Mouse (Mus musculus) kidney, embryonic 15.5 days (tissue): ENCODE data around the gene Tmem184a. TPM values are rescaled to one million over a fixed set of nuclear protein-coding genes. Genes with fewer than 3 reads are reported as not detected.

Source experiments
- ATAC-seq: fragments of 200-750 bp; cut with Nextera tagmentation; replicated peaks from 2 replicates; pipeline ENCODE4 v1.8.0; 2017; ENCODE audit warnings: moderate TSS enrichment; ENCODE audit not compliant: low FRiP score
- H3K27ac ChIP-seq: fragments of 300-500 bp; sonication (generic); 2 replicates; pipeline ENCODE4 v1.5.1; 2015; ENCODE audit warnings: mild to moderate bottlenecking, inconsistent platforms
- H3K27me3 ChIP-seq: fragments of 300-500 bp; sonication (generic); 2 replicates; pipeline ENCODE4 v1.6.1; 2015; ENCODE audit warnings: inconsistent platforms
- H3K36me3 ChIP-seq: fragments of 300-500 bp; sonication (generic); 2 replicates; pipeline ENCODE4 v1.6.1; 2015; ENCODE audit warnings: inconsistent platforms
- H3K4me1 ChIP-seq: fragments of 300-500 bp; sonication (generic); 2 replicates; pipeline ENCODE4 v1.6.1; 2015; ENCODE audit warnings: inconsistent platforms
- H3K4me2 ChIP-seq: fragments of 300-500 bp; sonication (generic); 2 replicates; pipeline ENCODE4 v1.6.1; 2015; ENCODE audit warnings: moderate library complexity, mild to moderate bottlenecking, inconsistent platforms
- H3K4me3 ChIP-seq: fragments of 300-500 bp; sonication (generic); replicated peaks from 2 replicates; pipeline ENCODE4 v1.5.1; 2015; ENCODE audit warnings: mild to moderate bottlenecking, inconsistent platforms
- H3K9ac ChIP-seq: fragments of 300-500 bp; sonication (generic); 2 replicates; pipeline ENCODE4 v1.6.1; 2015; ENCODE audit warnings: mild to moderate bottlenecking, inconsistent platforms
- H3K9me3 ChIP-seq: fragments of 300-500 bp; sonication (generic); replicated peaks from 2 replicates; pipeline ENCODE4 v1.6.1; 2016; ENCODE audit warnings: inconsistent platforms
- WGBS: fragments of 180-500 bp; shearing (Covaris S2); methylation state at CpG from one replicate; pipeline ENCODE4 v1.1.7; 2015; ENCODE audit warnings: mixed read lengths; 5-methylcytosine and 5-hydroxymethylcytosine counted together
- polyA plus RNA-seq: library from polyadenylated mRNA; unstranded; fragments of >200 nt; fragmentation: Nextera tagmentation; extraction: Ambion mirVana; gene quantifications from 2 replicates; pipeline ENCODE4 v1.2.1, GENCODE M21; 2015

The Tmem184a gene
- polyA plus RNA-seq = 5.8 and 7.2 TPM in 2 replicates

- Histone ChIP-seq H3K9ac (no peak within 1 kb of the TSS), H3K27me3 (peaks cover 6% of the 10 kb centered on the region), H3K4me2 (no peak within 1 kb of the TSS), H3K9me3 (no peaks in the 10 kb centered on the region), H3K27ac (no peak within 1 kb of the TSS), H3K4me1 (peaks cover 11% of the 10 kb centered on the region), H3K36me3 (peaks cover 33% of the 10 kb centered on the region), H3K4me3 (no peak within 1 kb of the TSS)
- no peak for ATAC-seq
- WGBS = 91% methylated on average over 9 of the region's 9 CpGs
Measured at GRCm38 (mm10) chr5:139819538-139820181, at the start of gene Tmem184a. Gene Tmem184a (minus strand): TSS chr5:139819917.

- WGBS = 53% methylated on average over 4 of the region's 4 CpGs
- Histone ChIP-seq H3K27ac (no peak overlapping the region), H3K9ac (no peak overlapping the region), H3K4me2 (no peak overlapping the region), H3K36me3 (no peaks in the 10 kb centered on the region), H3K4me1 (no peaks in the 10 kb centered on the region), H3K27me3 (0 out of 2 replicates have a peak, but pooled peaks cover 5% of the 10 kb centered on the region), H3K4me3 (no peak overlapping the region), H3K9me3 (no peaks in the 10 kb centered on the region)
- ATAC-seq = no peak
Measured at GRCm38 (mm10) chr5:139862759-139863158, 43.0 kb upstream of the Tmem184a start.

- Histone ChIP-seq H3K4me2 (no peak overlapping the region), H3K9ac (no peak overlapping the region), H3K36me3 (no peaks in the 10 kb centered on the region), H3K27me3 (0 out of 2 replicates have a peak, but pooled peaks cover 5% of the 10 kb centered on the region), H3K4me3 (no peak overlapping the region), H3K4me1 (no peaks in the 10 kb centered on the region), H3K27ac (no peak overlapping the region), H3K9me3 (no peaks in the 10 kb centered on the region)
- 34% methylated on average over 15 of the region's 15 CpGs for whole genome bisulfite sequencing
- ATAC-seq = no peak
Measured at GRCm38 (mm10) chr5:139860328-139861104, 40.8 kb upstream of the Tmem184a start.

GRCm38 (mm10) chr5:139849626-139850320 lies 30.1 kb upstream of the Tmem184a start:
- 72% methylated on average over 12 of the region's 12 CpGs for WGBS
- Histone ChIP-seq H3K4me2 (no peak overlapping the region), H3K27me3 (no peaks in the 10 kb centered on the region; the same call in 1 of the 2 replicates), H3K4me1 (peaks cover 13% of the 10 kb centered on the region; the same call in 1 of the 2 replicates), H3K9ac (no peak overlapping the region), H3K27ac (no peak overlapping the region), H3K4me3 (no peak overlapping the region), H3K9me3 (peaks cover 4% of the 10 kb centered on the region; the same call in 1 of the 2 replicates), H3K36me3 (no peaks in the 10 kb centered on the region)
- no peak for ATAC-seq

- no peak for ATAC-seq
- no peak overlapping the region for H3K9ac ChIP-seq
- no peak overlapping the region for H3K4me2 ChIP-seq
- H3K9me3 ChIP-seq = no peaks in the 10 kb centered on the region
- H3K4me1 ChIP-seq = no peaks in the 10 kb centered on the region
- no peaks in the 10 kb centered on the region for H3K27me3 ChIP-seq
- no peaks in the 10 kb centered on the region for H3K36me3 ChIP-seq
- no peak overlapping the region for H3K27ac ChIP-seq
- WGBS = 45% methylated on average over 3 of the region's 3 CpGs
- no peak overlapping the region for H3K4me3 ChIP-seq
Measured at GRCm38 (mm10) chr5:139839142-139839541, 19.4 kb upstream of the Tmem184a start.

- Histone ChIP-seq H3K9ac (no peak overlapping the region), H3K4me2 (no peak overlapping the region), H3K27me3 (no peaks in the 10 kb centered on the region), H3K4me1 (no peaks in the 10 kb centered on the region), H3K9me3 (no peaks in the 10 kb centered on the region), H3K4me3 (no peak overlapping the region), H3K36me3 (no peaks in the 10 kb centered on the region), H3K27ac (no peak overlapping the region)
- WGBS = 20% methylated on average over 2 of the region's 2 CpGs
- ATAC-seq = no peak
Measured at GRCm38 (mm10) chr5:139838476-139838892, 18.8 kb upstream of the Tmem184a start.

GRCm38 (mm10) chr5:139835706-139836105 lies 16.0 kb upstream of the Tmem184a start:
- Histone ChIP-seq H3K4me3 (no peak overlapping the region), H3K4me1 (no peaks in the 10 kb centered on the region), H3K27ac (no peak overlapping the region), H3K4me2 (no peak overlapping the region), H3K9me3 (no peaks in the 10 kb centered on the region), H3K27me3 (no peaks in the 10 kb centered on the region), H3K9ac (no peak overlapping the region), H3K36me3 (no peaks in the 10 kb centered on the region)
- no peak for ATAC-seq
- WGBS = 79% methylated on average over 7 of the region's 7 CpGs

- no peak overlapping the region for H3K4me3 ChIP-seq
- no peaks in the 10 kb centered on the region for H3K36me3 ChIP-seq
- no peaks in the 10 kb centered on the region for H3K9me3 ChIP-seq
- no peak for ATAC-seq
- no peak overlapping the region for H3K27ac ChIP-seq
- H3K4me1 ChIP-seq = no peaks in the 10 kb centered on the region
- H3K9ac ChIP-seq = no peak overlapping the region
- H3K27me3 ChIP-seq = no peaks in the 10 kb centered on the region
- H3K4me2 ChIP-seq = no peak overlapping the region
- WGBS = 58% methylated on average over 7 of the region's 7 CpGs
Measured at GRCm38 (mm10) chr5:139832125-139832524, 12.4 kb upstream of the Tmem184a start.

- Histone ChIP-seq H3K9ac (no peak overlapping the region), H3K4me1 (peaks cover 6% of the 10 kb centered on the region), H3K4me2 (no peak overlapping the region), H3K4me3 (no peak overlapping the region), H3K9me3 (no peaks in the 10 kb centered on the region), H3K27ac (no peak overlapping the region), H3K27me3 (no peaks in the 10 kb centered on the region), H3K36me3 (no peaks in the 10 kb centered on the region)
- no peak for ATAC-seq
- 81% methylated on average over 3 of the region's 3 CpGs for WGBS
Measured at GRCm38 (mm10) chr5:139830734-139831133, 11.0 kb upstream of the Tmem184a start.

GRCm38 (mm10) chr5:139829384-139829783 lies 9.7 kb upstream of the Tmem184a start:
- no peak overlapping the region for H3K4me2 ChIP-seq
- no peak for ATAC-seq
- no peaks in the 10 kb centered on the region for H3K9me3 ChIP-seq
- H3K27me3 ChIP-seq = no peaks in the 10 kb centered on the region
- no peak overlapping the region for H3K4me3 ChIP-seq
- 58% methylated on average over 13 of the region's 13 CpGs for WGBS
- peaks cover 13% of the 10 kb centered on the region for H3K4me1 ChIP-seq
- no peak overlapping the region for H3K9ac ChIP-seq
- peaks cover 4% of the 10 kb centered on the region; the same call in 1 of the 2 replicates for H3K36me3 ChIP-seq
- H3K27ac ChIP-seq = no peak overlapping the region

GRCm38 (mm10) chr5:139827593-139827992 lies 7.9 kb upstream of the Tmem184a start:
- Histone ChIP-seq H3K4me1 (peaks cover 15% of the 10 kb centered on the region), H3K9ac (no peak overlapping the region), H3K27me3 (no peaks in the 10 kb centered on the region), H3K27ac (no peak overlapping the region), H3K9me3 (no peaks in the 10 kb centered on the region), H3K4me2 (no peak overlapping the region), H3K4me3 (no peak overlapping the region), H3K36me3 (peaks cover 22% of the 10 kb centered on the region)
- ATAC-seq = no peak
- WGBS = 88% methylated on average over 1 of the region's 1 CpGs
